Mouse (Mus musculus) heart, embryonic 11.5 days (tissue): Measurements from ENCODE around the gene Pomp. TPM values are rescaled to one million over a fixed set of nuclear protein-coding genes. Genes with fewer than 3 reads are reported as not detected.
A peak's percentile ranks its signal among the peaks of the same experiment; 100 is the strongest.
"Not testable (repeated sequence)": the region's sequence is repeated elsewhere in the genome, so short reads cannot be mapped to it uniquely, and the experiment has no call there.

Experiments used
- ATAC-seq: fragments of 200-750 bp; cut with Nextera tagmentation; replicated peaks from 2 replicates; pipeline ENCODE4 v1.8.0; 2017; ENCODE audit warnings: moderate library complexity; ENCODE audit not compliant: insufficient number of reproducible peaks, low FRiP score, low TSS enrichment
- H3K27ac ChIP-seq: fragments of 300-500 bp; sonication (generic); 2 replicates; pipeline ENCODE4 v1.5.1; 2014; ENCODE audit warnings: mild to moderate bottlenecking, low read depth, low read length
- H3K27me3 ChIP-seq: fragments of 300-500 bp; sonication (generic); 2 replicates; pipeline ENCODE4 v1.6.1; 2014; ENCODE audit warnings: mild to moderate bottlenecking, low read length, mixed read lengths; ENCODE audit not compliant: control insufficient read depth, insufficient read depth
- H3K36me3 ChIP-seq: fragments of 300-500 bp; sonication (generic); 2 replicates; pipeline ENCODE4 v1.6.1; 2014; ENCODE audit warnings: mild to moderate bottlenecking, low read length, moderate library complexity, mixed read lengths; ENCODE audit not compliant: control insufficient read depth, insufficient read depth
- H3K4me1 ChIP-seq: fragments of 300-500 bp; sonication (generic); 2 replicates; pipeline ENCODE4 v1.6.1; 2014; ENCODE audit warnings: low read length; ENCODE audit not compliant: control insufficient read depth, insufficient read depth
- H3K4me2 ChIP-seq: fragments of 300-500 bp; sonication (generic); 2 replicates; pipeline ENCODE4 v1.6.1; 2014; ENCODE audit warnings: mild to moderate bottlenecking, moderate library complexity
- H3K4me3 ChIP-seq: fragments of 300-500 bp; sonication (generic); 2 replicates; pipeline ENCODE4 v1.5.1; 2014; ENCODE audit warnings: low read depth, low read length
- H3K9ac ChIP-seq: fragments of 300-500 bp; sonication (generic); 2 replicates; pipeline ENCODE4 v1.6.1; 2014; ENCODE audit warnings: mild to moderate bottlenecking, low read depth, low read length, moderate library complexity
- H3K9me3 ChIP-seq: fragments of 300-500 bp; sonication (generic); replicated peaks from 2 replicates; pipeline ENCODE4 v1.6.1; 2016; ENCODE audit warnings: low read length; ENCODE audit not compliant: control insufficient read depth
- WGBS: fragments of 180-500 bp; shearing (Covaris S2); extraction: QIAGEN DNeasy Blood & Tissue Kit; methylation state at CpG from one replicate; pipeline ENCODE4 v1.1.7; 2014; ENCODE audit not compliant: insufficient replicate concordance; 5-methylcytosine and 5-hydroxymethylcytosine counted together
- polyA plus RNA-seq: library from polyadenylated mRNA; unstranded; fragments of >200 nt; fragmentation: Nextera tagmentation; extraction: Ambion mirVana; gene quantifications from 2 replicates; pipeline ENCODE4 v1.2.1, GENCODE M21; 2014

Pomp gene
- polyA plus RNA-seq, 1 experiment from 2014 or later = 350 TPM

DNA sequence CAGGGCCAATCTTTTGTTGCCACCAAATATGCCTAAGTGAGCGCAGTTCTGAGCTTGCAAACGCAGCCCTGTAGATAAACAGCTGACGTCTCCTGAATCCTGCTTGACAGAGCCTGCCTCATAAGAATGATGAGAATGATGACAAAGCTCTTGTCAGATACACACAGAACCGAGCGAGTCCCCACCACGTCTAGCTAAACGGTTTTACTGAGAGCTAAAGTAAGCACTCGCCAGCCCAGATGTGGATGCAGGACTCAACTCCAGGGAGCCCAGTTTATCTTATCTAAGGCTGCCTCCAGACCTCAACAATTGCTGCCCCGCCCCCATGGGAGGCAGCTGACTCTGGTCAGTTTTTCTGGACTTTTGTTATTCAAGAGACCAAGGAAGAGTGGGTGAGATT lies 32.9 kb downstream of the Pomp start:
- Histone ChIP-seq H3K4me3 (peak overlapping the region; percentile 72), H3K9me3 (no peaks in the 10 kb centered on the region), H3K27ac (peak overlapping the region; percentile 62), H3K4me1 (peaks cover 15% of the 10 kb centered on the region), H3K4me2 (peak overlapping the region; percentile 96), H3K9ac (peak overlapping the region; percentile 34; the same call in 1 of the 2 replicates), H3K36me3 (no peaks in the 10 kb centered on the region), H3K27me3 (peaks cover 4% of the 10 kb centered on the region; the same call in 1 of the 2 replicates)
- WGBS = 4% methylated on average over 9 of the region's 9 CpGs
- ATAC-seq = peak; percentile 58; the same call in 1 of the 2 replicates

DNA sequence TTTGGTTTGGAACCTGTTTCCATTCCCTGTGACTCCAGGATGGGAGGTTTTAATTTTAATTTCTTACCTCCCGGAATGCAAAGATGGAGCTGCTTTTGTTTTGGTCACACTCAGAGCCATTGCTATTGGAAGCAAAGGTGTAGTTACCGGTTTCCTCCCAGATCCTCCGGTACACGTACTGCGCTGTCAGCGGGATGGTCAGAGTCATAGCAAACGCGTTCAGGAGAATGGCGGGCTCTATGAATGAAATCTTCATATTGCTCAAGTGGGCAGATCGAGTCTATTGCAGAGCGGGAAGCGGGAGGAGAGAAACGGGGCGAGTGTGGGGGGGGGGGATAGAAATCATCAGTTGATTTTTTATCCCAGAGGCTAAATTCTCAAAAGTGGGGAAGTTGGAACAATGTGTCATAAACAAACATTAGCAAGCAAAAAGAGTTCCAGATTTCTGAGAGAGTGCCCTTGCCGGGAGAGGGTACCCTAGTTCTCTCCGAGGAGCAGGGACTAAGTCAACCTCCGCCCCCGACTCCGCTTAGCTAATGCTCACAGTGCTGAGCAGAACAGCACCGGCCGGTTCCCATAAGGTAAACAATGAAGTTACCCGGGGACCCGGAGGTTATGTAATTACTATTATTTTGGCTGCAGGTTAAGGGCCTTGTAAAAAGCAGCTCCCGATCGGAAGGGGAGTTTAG lies 33.6 kb downstream of the Pomp start:
- H3K36me3 ChIP-seq = no peaks in the 10 kb centered on the region
- H3K4me2 ChIP-seq = peak overlapping the region; percentile 96
- H3K27me3 ChIP-seq = peaks cover 4% of the 10 kb centered on the region; the same call in 1 of the 2 replicates
- no peak for ATAC-seq
- H3K9me3 ChIP-seq = no peaks in the 10 kb centered on the region
- H3K9ac ChIP-seq = peak overlapping the region; percentile 75
- peak overlapping the region; percentile 60; the same call in 1 of the 2 replicates for H3K27ac ChIP-seq
- peaks cover 15% of the 10 kb centered on the region for H3K4me1 ChIP-seq
- H3K4me3 ChIP-seq = peak overlapping the region; percentile 72
- WGBS = 1% methylated on average over 25 of the region's 25 CpGs

DNA sequence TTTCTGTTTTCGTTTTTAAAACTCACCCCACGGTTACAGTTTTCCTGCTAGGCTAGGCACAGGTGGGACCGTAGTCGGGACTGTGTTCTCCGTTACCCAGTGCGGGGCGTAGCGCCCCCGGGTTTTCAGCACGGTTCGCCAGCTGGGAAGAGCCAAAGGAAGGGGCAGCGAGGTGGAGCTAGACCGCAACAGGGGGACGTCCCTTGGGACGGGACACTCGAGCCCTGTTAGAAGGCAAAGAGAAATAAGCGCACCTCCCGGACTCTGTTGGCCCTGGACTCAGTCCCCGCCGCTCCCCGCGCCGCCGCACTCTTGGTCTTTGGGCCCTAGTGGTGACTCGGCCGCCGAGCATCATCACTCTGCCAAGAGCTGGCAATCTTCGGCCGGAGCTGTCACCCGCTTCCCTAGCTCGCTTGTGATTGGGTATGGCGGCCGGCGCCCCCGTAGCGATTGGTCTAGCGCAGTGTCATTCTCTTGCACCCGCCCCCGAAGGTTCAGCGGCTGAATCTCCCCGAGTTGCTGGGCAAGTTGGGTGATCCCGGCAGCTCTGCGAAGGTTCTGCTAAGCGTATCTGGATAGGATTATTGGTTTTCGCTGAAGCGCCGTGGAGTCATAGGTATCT lies 34.3 kb downstream of the Pomp start, which contains the start of gene Slc46a3:
Slc46a3 (minus strand) TSS at position 361 of the 622 bp plus-strand sequence.
- ATAC-seq = peak; percentile 97

DNA sequence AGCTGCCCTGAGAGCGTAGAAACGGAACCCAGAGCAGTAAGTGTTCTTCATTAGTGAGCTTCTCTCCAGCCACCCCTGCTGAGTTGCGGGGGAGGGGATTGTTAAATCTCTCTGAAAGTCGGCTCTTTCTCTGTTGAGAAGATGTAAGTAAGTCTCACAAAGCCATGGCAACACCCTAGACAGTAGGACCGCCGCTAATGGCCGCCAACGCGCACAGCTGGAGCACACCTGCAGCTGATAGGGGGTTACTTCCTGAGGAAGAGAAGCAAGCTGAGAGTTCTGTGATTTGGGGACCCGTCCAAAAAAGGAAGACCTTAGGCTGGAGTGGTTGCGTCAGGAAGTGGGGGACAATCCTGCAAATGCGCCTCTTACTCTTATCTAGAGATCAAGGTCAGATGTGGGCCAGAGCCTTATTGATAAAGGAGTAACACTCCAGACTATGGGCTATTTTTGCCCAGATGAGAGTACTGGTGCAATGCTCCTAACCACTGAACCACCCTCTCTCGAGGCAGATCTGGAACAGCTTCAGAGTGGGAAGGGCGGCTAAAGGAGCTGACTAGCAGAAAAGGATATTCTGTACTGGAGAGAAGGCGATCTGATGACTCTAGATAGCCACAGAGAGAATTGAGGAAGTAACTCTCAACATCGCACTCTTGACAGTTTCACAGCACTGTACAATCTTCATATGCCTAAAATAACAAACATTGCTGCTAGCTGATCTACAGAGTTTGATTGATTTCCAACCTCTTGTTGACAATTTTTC lies 35.4 kb downstream of the Pomp start:
- Histone ChIP-seq H3K36me3 (no peaks in the 10 kb centered on the region), H3K9ac (no peak overlapping the region), H3K4me1 (peaks cover 15% of the 10 kb centered on the region), H3K27me3 (peaks cover 4% of the 10 kb centered on the region; the same call in 1 of the 2 replicates), H3K27ac (no peak overlapping the region), H3K4me2 (peak overlapping the region; percentile 96), H3K9me3 (no peaks in the 10 kb centered on the region), H3K4me3 (peak overlapping the region; percentile 72)
- 12% methylated on average over 16 of the region's 16 CpGs for WGBS
- no peak for ATAC-seq

More for the DNA sequence above, 34.3 kb downstream of the Pomp start, which contains the start of gene Slc46a3:
- WGBS = under 1% methylated on average over 47 of the region's 47 CpGs
- Histone ChIP-seq H3K36me3 (no peaks in the 10 kb centered on the region), H3K9ac (peak within 1 kb of the TSS; percentile 75), H3K4me2 (peak within 1 kb of the TSS; percentile 96), H3K27ac (peak within 1 kb of the TSS; percentile 60; the same call in 1 of the 2 replicates), H3K4me3 (peak within 1 kb of the TSS; percentile 72), H3K27me3 (peaks cover 4% of the 10 kb centered on the region; the same call in 1 of the 2 replicates), H3K4me1 (peaks cover 15% of the 10 kb centered on the region), H3K9me3 (no peaks in the 10 kb centered on the region)

DNA sequence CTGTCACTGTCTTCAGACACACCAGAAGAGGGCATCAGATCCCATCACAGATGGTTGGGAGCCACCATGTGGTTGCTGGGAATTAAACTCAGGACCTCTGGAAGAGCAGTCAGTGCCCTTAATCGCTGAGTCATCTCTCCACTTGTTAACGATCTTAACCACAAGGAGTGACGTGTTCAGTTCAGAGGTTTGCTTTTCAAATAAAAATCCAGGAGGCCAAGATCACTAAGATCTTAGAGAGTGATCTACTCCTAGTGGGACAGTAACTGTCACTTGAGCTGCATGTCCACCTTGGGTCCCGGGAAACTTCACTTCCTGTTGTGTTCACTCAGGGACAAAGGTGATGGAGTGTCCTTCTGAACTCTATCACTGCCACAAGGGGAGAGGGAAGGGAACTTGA lies 36.2 kb downstream of the Pomp start:
- H3K9me3 ChIP-seq, ATAC-seq, H3K4me3 ChIP-seq, H3K27ac ChIP-seq, H3K27me3 ChIP-seq, H3K9ac ChIP-seq, H3K36me3 ChIP-seq, H3K4me2 ChIP-seq: not testable (repeated sequence)
- H3K4me1 ChIP-seq = peaks cover 15% of the 10 kb centered on the region
- WGBS = 74% methylated on average over 4 of the region's 4 CpGs

DNA sequence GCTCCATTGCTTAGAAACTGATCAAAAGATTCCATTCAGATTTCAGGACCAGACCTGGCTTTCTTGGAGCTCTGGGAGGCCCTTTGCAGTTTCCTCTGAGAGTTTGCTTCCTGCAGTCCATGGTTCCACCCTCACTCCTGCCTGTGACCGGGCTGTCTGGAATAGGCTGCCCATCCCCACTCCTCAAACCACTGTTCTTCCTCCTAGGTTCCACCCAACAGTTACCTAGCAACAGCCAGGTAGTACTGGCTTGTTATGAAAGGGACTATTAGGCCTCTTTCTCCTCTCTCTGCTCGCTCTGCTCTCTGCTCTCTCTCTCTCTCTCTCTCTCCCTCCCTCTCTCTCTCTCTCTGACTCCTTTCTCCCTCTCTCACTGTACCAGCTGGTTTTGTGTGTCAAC lies 38.0 kb downstream of the Pomp start:
- Histone ChIP-seq H3K27ac (no peak overlapping the region), H3K4me3 (no peak overlapping the region), H3K27me3 (peaks cover 4% of the 10 kb centered on the region; the same call in 1 of the 2 replicates), H3K4me1 (peaks cover 7% of the 10 kb centered on the region), H3K36me3 (no peaks in the 10 kb centered on the region), H3K9me3 (no peaks in the 10 kb centered on the region), H3K4me2 (no peak overlapping the region), H3K9ac (no peak overlapping the region)
- no peak for ATAC-seq
- WGBS = 67% methylated on average over 2 of the region's 2 CpGs

DNA sequence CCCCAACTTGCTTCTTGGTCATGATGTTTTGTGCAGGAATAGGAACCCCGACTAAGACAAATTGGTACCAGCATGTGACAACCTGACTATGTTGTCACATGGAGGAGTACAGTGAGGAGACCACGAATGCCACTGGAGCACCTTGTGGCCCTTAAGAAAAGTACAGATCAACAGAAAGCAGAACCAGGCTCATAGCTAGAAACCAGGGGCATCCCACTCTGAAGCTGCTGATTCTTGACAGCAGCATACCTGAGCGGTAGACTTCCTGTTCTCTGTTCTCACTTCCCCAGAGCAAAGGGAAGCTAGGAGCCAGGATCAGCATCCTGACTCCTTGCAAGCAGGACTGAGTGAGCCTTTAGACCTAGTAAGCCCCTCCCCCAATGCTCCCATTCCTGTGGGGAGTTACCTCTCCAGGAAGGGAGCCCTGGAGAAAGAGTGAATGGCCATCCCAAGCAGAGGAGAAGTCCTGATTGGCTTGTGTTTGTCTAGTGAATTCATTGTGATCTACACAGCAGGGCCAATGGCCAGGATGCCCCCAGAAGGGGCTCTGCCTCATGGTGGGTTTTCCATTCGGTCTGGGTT lies 38.8 kb downstream of the Pomp start:
- no peak overlapping the region for H3K27ac ChIP-seq
- no peak overlapping the region for H3K4me3 ChIP-seq
- no peaks in the 10 kb centered on the region for H3K9me3 ChIP-seq
- no peak overlapping the region for H3K9ac ChIP-seq
- 58% methylated on average over 4 of the region's 4 CpGs for WGBS
- no peaks in the 10 kb centered on the region for H3K36me3 ChIP-seq
- peaks cover 4% of the 10 kb centered on the region; the same call in 1 of the 2 replicates for H3K27me3 ChIP-seq
- H3K4me1 ChIP-seq = peaks cover 5% of the 10 kb centered on the region; the same call in 1 of the 2 replicates
- no peak overlapping the region for H3K4me2 ChIP-seq
- no peak for ATAC-seq
